Mouse (Mus musculus) cerebellum, adult 2 months (tissue): ENCODE results near the gene Tspo2.

Experiments used
- CTCF ChIP-seq: fragments of 200-500 bp; IDR thresholded peaks from 2 replicates; pipeline ENCODE4 v1.5.1; 2011; ENCODE audit warnings: low read depth, mild to moderate bottlenecking, control low read depth, low read length, moderate library complexity, borderline replicate concordance; ENCODE audit not compliant: insufficient read depth
- POLR2A ChIP-seq: fragments of 200-500 bp; IDR thresholded peaks from 2 replicates; pipeline ENCODE4 v1.6.1; 2011; ENCODE audit warnings: low read length, control low read depth, borderline replicate concordance; ENCODE audit not compliant: insufficient read depth

DNA sequence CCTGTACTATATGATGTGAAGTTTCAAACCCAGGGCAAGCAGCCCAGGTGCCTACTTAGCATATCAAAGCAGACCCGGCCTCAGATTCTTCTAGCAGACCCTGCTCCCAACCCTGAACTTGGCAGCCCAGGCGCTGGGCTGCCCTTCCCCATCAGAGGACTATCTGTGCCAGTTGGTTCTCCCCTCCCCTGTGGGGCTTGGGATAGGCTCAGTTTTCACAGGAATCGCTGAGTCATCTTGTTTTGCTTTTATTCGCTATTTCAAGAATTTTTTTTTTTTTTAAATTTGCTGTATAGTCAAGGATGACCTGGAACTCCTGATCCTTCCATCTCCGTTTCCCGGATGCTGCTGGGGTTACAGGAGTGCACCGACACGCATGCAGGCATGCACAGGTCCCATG is 3.6 kb downstream of the Tspo2 start:
- TF ChIP-seq CTCF (no peak), POLR2A (no peak)
